Mouse (Mus musculus) thymus, postnatal 36 days (tissue): ENCODE measurements around the gene Nxn.

Experiments
- DNase-seq, 2 experiments: peaks; one replicate each; pipeline ENCODE4 v3.0.0; 2022; ENCODE audit warnings: mixed read lengths in 2 of 2

Nxn gene

DNA sequence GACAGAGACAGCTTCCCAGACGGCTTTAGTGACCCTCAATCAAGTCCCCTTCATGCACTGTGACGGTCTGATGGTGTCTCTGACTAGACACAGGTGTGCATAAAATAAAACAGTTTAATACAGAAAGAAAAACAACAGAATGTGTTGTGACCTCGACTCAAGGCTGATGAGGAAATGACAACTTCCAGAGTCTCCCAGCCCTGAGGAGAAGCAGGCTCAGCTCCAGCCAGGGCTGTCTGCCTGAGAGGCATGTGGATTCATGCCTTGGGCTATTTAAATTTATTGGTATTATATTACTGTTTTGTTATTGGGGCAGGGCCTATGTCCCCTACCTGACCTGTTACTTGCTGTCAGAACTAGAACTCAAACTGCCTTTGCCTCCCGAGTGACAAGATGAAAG lies 37.5 kb downstream of the Nxn start:
- DNase-seq, result no peak

DNA sequence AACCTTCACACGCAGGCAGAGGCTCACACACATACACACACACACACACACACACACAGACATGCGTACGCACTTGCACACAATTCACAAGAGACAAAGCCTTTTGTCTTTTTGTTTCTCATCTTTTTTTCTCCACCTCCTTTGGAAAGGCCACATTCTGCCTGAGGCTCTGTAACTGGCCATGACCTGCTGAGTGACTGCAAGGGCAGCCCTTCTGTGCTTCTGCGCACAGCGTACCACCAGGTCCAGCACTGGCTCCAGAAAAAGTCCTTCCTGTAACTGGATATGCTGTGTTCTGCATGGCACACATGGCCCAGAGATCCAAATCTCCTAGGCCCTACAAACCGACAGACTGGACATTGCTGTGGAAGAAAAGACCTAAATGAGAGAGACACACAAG lies 38.7 kb downstream of the Nxn start:
- DNase-seq, result no peak

GRCm38 (mm10) chr11:76358628-76359320 lies 40.2 kb downstream of the Nxn start:
- no peak for DNase-seq

GRCm38 (mm10) chr11:76357464-76357863 lies 41.5 kb downstream of the Nxn start:
- DNase-seq, result no peak

- no peak for DNase-seq
Observed at GRCm38 (mm10) chr11:76356091-76356490, 42.8 kb downstream of the Nxn start.

GRCm38 (mm10) chr11:76355425-76355824 lies 43.5 kb downstream of the Nxn start:
- DNase-seq, result no peak

- no peak for DNase-seq
Observed at GRCm38 (mm10) chr11:76352861-76353558, 45.9 kb downstream of the Nxn start.

DNA sequence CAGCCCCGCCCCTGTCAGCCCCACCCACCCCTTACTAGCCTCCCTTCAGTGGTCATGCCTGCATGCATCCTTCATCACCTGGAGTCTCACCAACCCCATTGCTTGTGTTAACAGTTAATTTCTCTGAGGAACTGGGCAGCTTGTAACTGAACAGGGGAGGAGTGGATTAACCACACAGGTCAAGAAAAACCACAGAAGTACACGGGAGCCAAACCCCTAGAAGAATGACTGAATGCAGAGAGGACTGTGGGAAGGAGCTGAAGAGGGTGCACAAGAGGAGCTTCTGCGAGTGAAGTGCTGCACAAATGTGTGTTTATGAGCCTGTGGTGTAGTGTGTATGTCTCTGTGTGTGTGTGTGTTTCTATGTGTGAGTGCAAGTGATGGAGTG lies 47.3 kb downstream of the Nxn start:
- DNase-seq, result no peak

DNA sequence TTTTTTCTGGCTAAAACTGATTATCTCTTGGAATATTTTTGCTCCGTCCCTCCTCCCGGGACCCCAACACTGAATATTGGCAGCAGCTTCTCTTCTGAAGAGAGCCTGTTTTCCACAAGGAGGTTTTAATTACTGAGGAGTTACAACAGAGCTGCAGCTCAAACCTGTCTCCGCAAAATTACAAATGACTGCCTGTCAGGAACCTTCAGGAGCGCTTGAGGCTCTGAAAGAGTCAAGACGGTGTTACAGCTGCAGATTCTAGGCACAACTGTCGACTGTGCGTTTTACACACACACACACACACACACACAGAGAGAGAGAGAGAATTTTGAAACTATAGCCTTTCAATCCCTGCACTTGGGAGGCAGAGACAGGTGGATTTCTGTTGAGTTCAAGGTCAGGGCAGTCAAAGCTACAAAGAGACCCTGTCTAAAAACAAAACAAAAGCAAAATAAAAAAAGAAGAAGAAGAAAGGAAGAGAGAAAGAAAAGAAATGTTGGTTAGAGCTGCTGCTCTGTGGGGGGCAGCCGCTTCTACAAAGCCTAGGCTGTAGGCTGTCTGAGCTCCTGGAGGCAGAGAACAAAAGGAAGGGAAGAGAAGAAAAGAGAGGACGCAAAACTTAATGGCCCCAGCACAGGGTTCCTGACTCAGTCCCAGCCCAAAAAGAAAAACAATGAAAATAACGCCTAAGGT lies 47.9 kb downstream of the Nxn start:
- no peak for DNase-seq

DNA sequence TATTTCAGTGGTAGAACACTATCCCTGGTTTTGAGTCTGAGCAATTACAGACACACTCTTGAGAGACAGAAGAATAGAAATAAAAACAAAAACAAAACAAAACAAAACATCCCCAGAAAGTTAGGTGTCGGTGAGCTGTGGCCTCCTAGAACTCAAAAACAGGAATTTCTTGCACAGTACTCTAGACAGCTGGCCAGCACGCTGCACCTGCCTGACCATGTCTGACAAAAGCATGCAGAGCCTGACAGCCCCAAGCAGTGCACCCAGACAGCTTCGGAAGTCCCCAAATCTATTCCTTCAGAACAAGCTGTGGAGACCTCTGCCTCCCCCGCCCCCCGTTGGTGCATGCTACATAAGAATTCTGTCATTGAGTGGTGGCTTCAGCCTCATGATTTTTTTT lies 49.1 kb downstream of the Nxn start:
- no peak for DNase-seq

DNA sequence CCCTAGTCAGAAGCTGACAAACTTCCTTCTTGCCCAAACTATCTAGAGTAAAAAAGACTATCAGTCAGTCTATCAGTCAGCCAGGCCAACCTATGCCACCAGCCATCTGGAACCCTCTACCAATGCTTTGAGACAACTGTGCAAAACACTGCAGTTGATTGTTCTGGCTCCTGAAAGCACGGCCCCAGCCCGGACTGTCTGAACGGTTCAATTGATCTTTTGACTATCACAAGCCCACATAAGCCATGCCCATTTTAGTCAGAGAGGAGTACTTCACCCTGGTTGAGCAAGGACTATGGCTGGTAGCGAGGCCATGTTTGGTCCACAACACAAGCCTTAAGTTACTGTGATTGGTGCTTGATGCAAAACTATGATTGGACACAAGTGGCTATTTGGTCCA lies 51.4 kb downstream of the Nxn start:
- no peak for DNase-seq

GRCm38 (mm10) chr11:76343031-76343430 lies 55.9 kb downstream of the Nxn start:
- DNase-seq, result no peak

GRCm38 (mm10) chr11:76341884-76342645 lies 56.9 kb downstream of the Nxn start:
- DNase-seq, result no peak

DNA sequence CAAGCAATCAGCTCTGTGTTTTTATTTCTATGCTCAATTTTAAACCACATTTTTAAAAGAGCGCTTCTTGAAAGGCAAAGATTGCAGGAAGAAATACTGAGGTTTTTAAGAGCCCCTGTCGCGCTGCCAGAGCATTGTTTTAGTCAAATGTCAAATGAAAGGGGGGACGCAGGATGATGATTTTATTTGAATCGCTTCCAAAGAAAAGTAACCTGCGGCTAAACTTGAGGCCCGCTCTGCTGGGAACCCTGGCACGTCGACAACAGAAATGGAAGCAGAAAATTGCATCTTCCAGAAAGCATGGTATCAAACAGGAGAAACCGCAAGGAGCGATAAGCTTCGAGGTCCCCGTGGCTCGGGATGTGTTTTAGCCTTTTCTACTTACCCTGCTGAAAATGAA lies 57.8 kb downstream of the Nxn start:
- no peak for DNase-seq

DNA sequence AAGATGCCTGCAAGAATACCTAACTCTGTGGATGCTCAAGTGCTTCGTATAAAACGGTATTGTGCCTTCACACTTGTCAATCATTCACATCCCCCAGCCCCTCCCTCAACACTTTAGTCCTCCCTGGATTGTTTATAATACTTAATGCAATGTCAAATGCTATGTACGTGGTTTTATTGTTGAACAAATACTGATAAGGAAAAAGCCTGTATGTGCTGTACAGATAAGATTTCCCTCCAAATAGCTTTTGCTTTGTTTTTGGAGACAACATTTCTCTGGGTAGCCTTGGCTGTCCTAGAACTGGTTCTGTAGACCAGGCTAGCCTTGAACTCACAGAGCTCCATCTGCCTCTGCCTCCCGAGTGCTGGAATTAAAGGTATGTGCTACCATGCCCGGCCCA lies 59.1 kb downstream of the Nxn start:
- DNase-seq, result no peak

DNA sequence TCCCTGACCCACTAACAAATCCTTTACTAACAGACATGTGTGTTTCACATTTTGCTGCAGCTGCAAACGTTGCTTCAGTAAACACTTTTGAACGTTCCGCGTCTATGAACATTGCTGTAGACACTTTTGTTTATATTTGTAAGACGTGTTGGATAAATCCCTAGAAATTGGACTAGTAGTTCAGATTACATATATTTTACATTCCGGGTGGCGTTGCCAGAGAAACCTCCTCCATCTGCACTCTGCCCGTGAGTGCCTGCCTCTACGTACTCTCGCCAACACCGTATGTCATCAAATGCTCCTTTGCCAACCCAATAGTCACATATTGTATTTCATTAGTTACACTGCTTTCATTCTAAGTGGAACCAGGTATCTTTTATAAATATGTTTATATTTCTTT lies 59.8 kb downstream of the Nxn start:
- DNase-seq, result no peak

- DNase-seq, result no peak
Observed at GRCm38 (mm10) chr11:76338656-76339055, 60.3 kb downstream of the Nxn start.

DNA sequence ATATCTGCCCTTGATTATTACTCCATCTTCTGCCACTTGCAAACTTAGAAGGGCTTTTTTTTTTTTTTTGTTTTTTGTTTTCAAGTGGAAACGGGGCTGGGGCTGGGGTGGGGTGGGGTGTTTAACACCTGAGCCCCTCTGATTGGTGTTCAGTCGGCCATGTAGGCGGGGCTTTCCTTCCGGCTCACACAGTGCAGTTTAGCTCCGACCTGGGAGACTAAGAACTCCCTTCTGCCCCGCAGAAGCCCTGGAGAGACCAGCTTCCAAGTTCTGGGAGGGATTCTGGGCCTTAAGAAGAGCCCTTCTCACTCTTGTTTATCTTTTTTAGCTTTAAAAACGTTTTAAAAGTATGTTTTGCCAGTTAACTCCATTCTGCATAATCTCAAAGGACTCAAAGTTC lies 61.2 kb downstream of the Nxn start:
- peak; percentile 56 to 71 for DNase-seq

GRCm38 (mm10) chr11:76337236-76337635 lies 61.7 kb downstream of the Nxn start:
- no peak for DNase-seq

DNA sequence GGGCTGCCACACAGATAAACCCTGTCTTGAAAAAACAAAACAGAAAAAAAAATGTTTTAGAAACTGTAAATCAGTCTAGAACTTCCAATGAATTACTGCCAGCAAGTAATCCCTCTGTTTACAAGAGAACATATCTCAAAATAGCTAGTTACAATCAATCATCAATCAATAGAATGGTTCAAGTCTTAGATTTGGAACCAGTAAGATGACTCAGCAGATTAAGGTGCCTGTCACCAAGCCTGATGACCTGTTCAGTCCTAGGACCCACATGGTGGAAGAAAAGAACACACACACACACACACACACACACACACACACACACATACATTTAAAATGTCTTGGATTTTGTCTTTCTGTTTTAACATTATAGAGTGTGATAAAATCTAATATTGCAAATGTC lies 62.7 kb downstream of the Nxn start:
- no peak for DNase-seq

DNA sequence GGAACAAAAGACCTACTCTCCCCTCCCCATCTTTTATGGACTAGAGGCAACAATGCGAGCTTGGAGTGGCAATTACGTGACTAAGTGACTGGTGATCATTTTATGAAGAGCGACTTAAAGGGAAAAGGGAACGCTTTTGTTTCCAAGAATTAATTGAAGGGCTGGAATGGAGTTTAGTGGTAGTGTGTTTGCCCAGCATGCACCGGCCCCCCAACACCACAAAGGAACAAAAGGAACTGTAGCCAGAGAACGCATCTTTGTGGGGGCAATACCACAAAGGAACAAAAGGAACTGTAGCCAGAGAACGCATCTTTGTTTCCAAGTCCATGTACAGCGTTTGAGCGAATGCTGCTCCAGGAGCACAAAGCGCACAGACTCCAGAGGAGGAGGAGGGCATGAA lies 64.0 kb downstream of the Nxn start:
- no peak for DNase-seq

DNA sequence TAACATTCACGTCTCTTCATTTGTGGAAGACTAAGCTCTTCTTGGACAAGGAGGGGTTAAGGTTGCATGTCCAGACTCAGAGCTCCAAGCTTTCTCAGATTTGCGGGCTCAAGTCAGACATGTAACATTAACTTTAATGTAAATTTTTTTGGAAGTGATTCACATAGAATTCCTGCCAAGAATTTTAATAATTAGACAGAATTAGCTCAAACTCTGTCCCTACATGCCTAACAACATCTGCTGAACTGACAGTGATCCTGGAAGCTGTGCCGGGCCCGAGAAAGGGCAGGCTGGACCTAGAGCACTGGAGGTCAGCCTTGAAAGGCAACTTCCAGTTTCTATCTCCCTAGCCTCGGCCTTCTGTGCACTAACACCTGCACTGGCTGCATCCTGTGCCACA lies 66.7 kb downstream of the Nxn start:
- DNase-seq, result no peak

- DNase-seq, result no peak
Observed at GRCm38 (mm10) chr11:76328522-76329290, 70.2 kb downstream of the Nxn start.
